Mouse (Mus musculus): Measurements from ENCODE around the gene Gnaz. TPM values are rescaled to one million over a fixed set of nuclear protein-coding genes. Genes with fewer than 3 reads are reported as not detected.

Gnaz gene
- 2.9 and 3.2 TPM in 2 replicates for polyA plus RNA-seq (2014; fragmentation: Nextera tagmentation; extraction: Ambion mirVana)

DNA sequence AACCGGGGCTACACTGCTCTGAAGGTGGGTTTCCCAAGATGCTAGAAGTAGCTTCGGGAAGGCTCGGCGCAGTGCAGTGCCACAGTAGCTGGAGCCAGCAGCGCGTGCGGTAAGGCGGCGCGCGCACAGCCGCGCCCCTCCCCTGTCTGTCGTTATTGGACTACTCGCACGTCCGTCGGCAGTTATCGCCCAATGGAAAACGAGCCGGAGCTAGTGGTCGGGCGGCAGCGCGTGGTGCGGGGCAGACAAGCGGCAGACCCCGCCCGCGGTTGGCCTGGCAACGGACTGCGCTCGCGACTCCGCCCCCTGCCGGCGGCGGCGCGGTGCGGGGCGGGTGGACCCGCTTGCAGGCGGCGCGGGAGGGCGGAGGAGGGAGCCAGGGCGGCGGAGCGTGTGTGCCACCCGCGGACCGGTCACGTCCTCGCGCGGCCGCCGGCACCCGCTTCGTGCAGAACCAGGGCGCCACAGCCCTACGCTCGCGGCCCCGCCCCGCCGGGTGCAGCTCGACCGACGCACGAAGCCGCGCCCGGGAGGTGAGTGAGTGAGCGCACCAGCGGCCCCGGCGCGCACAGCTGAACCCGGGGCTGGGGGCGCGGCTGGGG, at the start of gene Gnaz:
TSS of gene Gnaz (plus strand) at position 328 of the 602 bp plus-strand sequence.
- peak within 1 kb of the TSS; percentile 95 for H3K4me2 ChIP-seq
- under 1% methylated on average over 83 of the region's 83 CpGs for WGBS
- H3K9ac ChIP-seq, result peak within 1 kb of the TSS; percentile 48
- H3K27me3 ChIP-seq (ENCODE audit: insufficient read depth, low read length), result peaks cover 19% of the 10 kb centered on the region; the same call in 1 of the 2 replicates
- no peak within 1 kb of the TSS for H3K27ac ChIP-seq (ENCODE audit: low read depth)
- DNase-seq (peak; percentile 98), ATAC-seq (ENCODE audit: insufficient read depth) (peak; percentile 98)
- no peaks in the 10 kb centered on the region for H3K36me3 ChIP-seq (ENCODE audit: insufficient read depth)
- no peaks in the 10 kb centered on the region for H3K9me3 ChIP-seq (ENCODE audit: low read depth, low read length)
- peak; percentile 22; the same call in 1 of the 2 replicates for TF ChIP-seq CTCF (IDR thresholded peaks at IDR 0.05; ENCODE audit: low read depth)
- peak within 1 kb of the TSS; percentile 60 for H3K4me3 ChIP-seq (ENCODE audit: low read depth, low read length)
- H3K4me1 ChIP-seq (ENCODE audit: insufficient read depth), result 0 out of 2 replicates have a peak, but pooled peaks cover 3% of the 10 kb centered on the region

GRCm38 (mm10) chr10:74919277-74919676, 47.7 kb upstream of the Gnaz start:
- Histone ChIP-seq H3K36me3 (ENCODE audit: insufficient read depth) (no peaks in the 10 kb centered on the region), H3K4me1 (ENCODE audit: insufficient read depth) (no peaks in the 10 kb centered on the region), H3K27ac (ENCODE audit: low read depth) (no peak overlapping the region), H3K4me2 (no peak overlapping the region), H3K9ac (no peak overlapping the region), H3K9me3 (ENCODE audit: low read depth, low read length) (no peaks in the 10 kb centered on the region), H3K27me3 (ENCODE audit: insufficient read depth, low read length) (no peaks in the 10 kb centered on the region), H3K4me3 (ENCODE audit: low read depth, low read length) (no peak overlapping the region)
- ATAC-seq (ENCODE audit: insufficient read depth) (no peak), DNase-seq (no peak)
- no peak for TF ChIP-seq CTCF (IDR thresholded peaks at IDR 0.05; ENCODE audit: low read depth)
- 34% methylated on average over 5 of the region's 5 CpGs for WGBS

DNA sequence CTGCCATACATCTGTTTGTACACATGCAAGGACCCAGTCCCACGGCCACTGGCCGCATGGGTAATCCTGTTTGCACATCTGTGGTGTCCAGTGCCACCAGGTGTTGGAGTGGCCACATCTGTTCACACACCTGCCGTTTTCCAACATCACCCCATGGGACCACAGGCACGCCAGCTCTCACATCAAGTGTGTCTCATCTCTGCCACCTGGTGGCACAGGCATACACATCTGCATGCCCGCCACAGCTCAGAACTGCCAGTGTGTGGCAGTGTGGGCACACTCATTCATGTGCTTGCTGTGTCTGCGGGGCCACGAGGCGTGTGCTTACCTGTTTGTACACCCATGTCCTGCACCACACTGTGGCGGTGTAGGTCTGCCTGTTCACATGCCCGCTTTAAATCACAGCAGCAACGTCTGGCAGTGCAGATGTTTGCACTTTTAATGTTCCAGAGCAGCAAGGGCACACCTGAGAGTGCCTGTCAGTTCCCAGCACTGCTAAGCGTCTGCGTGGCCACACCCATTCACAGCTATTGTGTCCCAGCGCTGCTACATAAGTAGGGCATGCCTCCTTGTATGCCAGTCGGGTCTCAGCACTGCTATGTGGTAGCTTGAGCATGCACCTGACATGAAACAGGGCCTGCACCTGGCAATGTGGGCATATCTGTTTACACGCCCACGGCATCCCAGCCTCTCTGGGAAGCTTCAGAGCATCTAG, 46.0 kb upstream of the Gnaz start:
- peak; percentile 98 for TF ChIP-seq CTCF (IDR thresholded peaks at IDR 0.05; ENCODE audit: low read depth)
- H3K4me2 ChIP-seq, result no peak overlapping the region
- H3K4me3 ChIP-seq (ENCODE audit: low read depth, low read length), result no peak overlapping the region
- no peaks in the 10 kb centered on the region for H3K36me3 ChIP-seq (ENCODE audit: insufficient read depth)
- ATAC-seq (ENCODE audit: insufficient read depth) (peak; percentile 61; the same call in 1 of the 2 replicates), DNase-seq (peak; percentile 72)
- no peaks in the 10 kb centered on the region for H3K4me1 ChIP-seq (ENCODE audit: insufficient read depth)
- H3K9me3 ChIP-seq (ENCODE audit: low read depth, low read length), result no peaks in the 10 kb centered on the region
- no peaks in the 10 kb centered on the region for H3K27me3 ChIP-seq (ENCODE audit: insufficient read depth, low read length)
- no peak overlapping the region for H3K9ac ChIP-seq
- H3K27ac ChIP-seq (ENCODE audit: low read depth), result no peak overlapping the region
- WGBS, result 34% methylated on average over 17 of the region's 17 CpGs

GRCm38 (mm10) chr10:74921614-74922013, 45.4 kb upstream of the Gnaz start:
- Histone ChIP-seq H3K4me1 (ENCODE audit: insufficient read depth) (no peaks in the 10 kb centered on the region), H3K27me3 (ENCODE audit: insufficient read depth, low read length) (no peaks in the 10 kb centered on the region), H3K4me3 (ENCODE audit: low read depth, low read length) (no peak overlapping the region), H3K9me3 (ENCODE audit: low read depth, low read length) (no peaks in the 10 kb centered on the region), H3K27ac (ENCODE audit: low read depth) (no peak overlapping the region), H3K36me3 (ENCODE audit: insufficient read depth) (no peaks in the 10 kb centered on the region), H3K4me2 (no peak overlapping the region), H3K9ac (no peak overlapping the region)
- WGBS, result 84% methylated on average over 11 of the region's 11 CpGs
- TF ChIP-seq CTCF (IDR thresholded peaks at IDR 0.05; ENCODE audit: low read depth), result no peak
- ATAC-seq (ENCODE audit: insufficient read depth), result no peak
- DNase-seq, result no peak

DNA sequence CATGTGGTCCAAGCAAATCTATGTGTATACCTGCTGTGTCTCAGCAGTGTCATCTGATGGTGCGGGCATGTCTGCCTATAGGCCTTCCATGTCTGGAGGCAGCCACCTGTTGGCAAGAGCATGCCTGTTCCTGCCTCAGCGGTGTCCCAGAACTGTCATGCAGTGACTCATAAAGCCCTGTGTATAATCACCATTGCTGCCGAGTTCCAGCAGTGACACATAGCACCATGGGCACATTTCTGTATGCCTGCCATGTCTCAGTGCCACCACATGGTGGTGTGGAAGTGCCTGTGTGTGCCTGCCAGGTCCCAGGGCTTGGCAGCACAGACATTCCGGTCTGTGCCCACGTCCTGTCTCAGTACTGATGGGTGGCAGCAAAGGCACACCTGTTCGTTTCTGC, 44.2 kb upstream of the Gnaz start:
- DNase-seq, result no peak
- H3K9ac ChIP-seq, result no peak overlapping the region
- no peak overlapping the region for H3K4me3 ChIP-seq (ENCODE audit: low read depth, low read length)
- 63% methylated on average over 6 of the region's 6 CpGs for WGBS
- no peak for ATAC-seq (ENCODE audit: insufficient read depth)
- H3K4me1 ChIP-seq (ENCODE audit: insufficient read depth), result no peaks in the 10 kb centered on the region
- TF ChIP-seq CTCF (IDR thresholded peaks at IDR 0.05; ENCODE audit: low read depth), result peak; percentile 72
- no peaks in the 10 kb centered on the region for H3K36me3 ChIP-seq (ENCODE audit: insufficient read depth)
- H3K27ac ChIP-seq (ENCODE audit: low read depth), result no peak overlapping the region
- H3K9me3 ChIP-seq (ENCODE audit: low read depth, low read length), result no peaks in the 10 kb centered on the region
- H3K4me2 ChIP-seq, result no peak overlapping the region
- no peaks in the 10 kb centered on the region for H3K27me3 ChIP-seq (ENCODE audit: insufficient read depth, low read length)

GRCm38 (mm10) chr10:74924274-74924673, 42.7 kb upstream of the Gnaz start:
- no peak overlapping the region for H3K4me2 ChIP-seq
- H3K27me3 ChIP-seq (ENCODE audit: insufficient read depth, low read length), result no peaks in the 10 kb centered on the region
- H3K9ac ChIP-seq, result no peak overlapping the region
- no peak for TF ChIP-seq CTCF (IDR thresholded peaks at IDR 0.05; ENCODE audit: low read depth)
- H3K27ac ChIP-seq (ENCODE audit: low read depth), result no peak overlapping the region
- H3K4me1 ChIP-seq (ENCODE audit: insufficient read depth), result no peaks in the 10 kb centered on the region
- DNase-seq (no peak), ATAC-seq (ENCODE audit: insufficient read depth) (no peak)
- 91% methylated on average over 14 of the region's 14 CpGs for WGBS
- no peaks in the 10 kb centered on the region for H3K36me3 ChIP-seq (ENCODE audit: insufficient read depth)
- no peak overlapping the region for H3K4me3 ChIP-seq (ENCODE audit: low read depth, low read length)
- no peaks in the 10 kb centered on the region for H3K9me3 ChIP-seq (ENCODE audit: low read depth, low read length)

GRCm38 (mm10) chr10:74925324-74925723, 41.7 kb upstream of the Gnaz start:
- Histone ChIP-seq H3K4me1 (ENCODE audit: insufficient read depth) (no peaks in the 10 kb centered on the region), H3K4me3 (ENCODE audit: low read depth, low read length) (no peak overlapping the region), H3K27me3 (ENCODE audit: insufficient read depth, low read length) (no peaks in the 10 kb centered on the region), H3K9ac (no peak overlapping the region), H3K27ac (ENCODE audit: low read depth) (no peak overlapping the region), H3K36me3 (ENCODE audit: insufficient read depth) (no peaks in the 10 kb centered on the region), H3K4me2 (peak overlapping the region; percentile 35; the same call in 1 of the 2 replicates), H3K9me3 (ENCODE audit: low read depth, low read length) (no peaks in the 10 kb centered on the region)
- 14% methylated on average over 21 of the region's 21 CpGs for WGBS
- DNase-seq (peak; percentile 63), ATAC-seq (ENCODE audit: insufficient read depth) (no peak)
- TF ChIP-seq CTCF (IDR thresholded peaks at IDR 0.05; ENCODE audit: low read depth), result peak; percentile 72
